Mouse (Mus musculus) testis, adult 2 months (tissue): ENCODE measurements around the gene Cdh10.

Experiments
- CTCF ChIP-seq: fragments of 200-500 bp; IDR thresholded peaks from 2 replicates; pipeline ENCODE4 v1.5.1; 2012; ENCODE audit warnings: low read depth, mild to moderate bottlenecking, inconsistent platforms, low read length, moderate library complexity; ENCODE audit not compliant: control insufficient read depth, insufficient read depth, insufficient replicate concordance
- POLR2A ChIP-seq: fragments of 200-500 bp; IDR thresholded peaks from 2 replicates; pipeline ENCODE4 v1.6.1; 2012; ENCODE audit warnings: low read depth, mild to moderate bottlenecking, inconsistent platforms, low read length, moderate library complexity; ENCODE audit not compliant: control insufficient read depth

- TF ChIP-seq POLR2A (no peak), CTCF (no peak)
These were observed 26.1 kb downstream of the Cdh10 start for GRCm38 (mm10) chr15:18844807-18845206.
